Mouse (Mus musculus) layer of hippocampus, adult 8-10 months (tissue): ENCODE measurements around the gene Arid3a. TPM values are rescaled to one million over a fixed set of nuclear protein-coding genes. Genes with fewer than 3 reads are reported as not detected.
A peak's percentile ranks its signal among the peaks of the same experiment; 100 is the strongest.

ENCODE experiments used
- DNase-seq, 2 experiments: peaks; one replicate each; pipeline ENCODE4 v3.0.0; 2022; ENCODE audit warnings: low spot score in 2 of 2
- total RNA-seq, 4 experiments: library from RNA; stranded (reverse); gene quantifications; 2 replicates each; pipeline ENCODE4 v1.2.4; 2022

The Arid3a gene
- total RNA-seq, 4 experiments from 2014 or later, result 6.6 to 11.8 (median 7.5) TPM

GRCm38 (mm10) chr10:79974087-79974486 lies 47.2 kb downstream of the Arid3a start:
- DNase-seq, result no peak

- DNase-seq, result no peak
Measured at GRCm38 (mm10) chr10:79974668-79975067, 47.8 kb downstream of the Arid3a start.

GRCm38 (mm10) chr10:79976071-79976721 lies 49.4 kb downstream of the Arid3a start:
- no peak for DNase-seq

GRCm38 (mm10) chr10:79976722-79977107 lies 49.9 kb downstream of the Arid3a start:
- DNase-seq, result no peak

GRCm38 (mm10) chr10:79977324-79977723 lies 50.5 kb downstream of the Arid3a start:
- no peak for DNase-seq

GRCm38 (mm10) chr10:79978061-79978460 lies 51.2 kb downstream of the Arid3a start:
- DNase-seq, result no peak

- DNase-seq, result no peak
Measured at GRCm38 (mm10) chr10:79979401-79980155, 52.7 kb downstream of the Arid3a start.

GRCm38 (mm10) chr10:79983205-79983604 lies 56.4 kb downstream of the Arid3a start:
- no peak for DNase-seq

GRCm38 (mm10) chr10:79983670-79984069 lies 56.8 kb downstream of the Arid3a start:
- peak; percentile 65 to 67 for DNase-seq

GRCm38 (mm10) chr10:79984195-79984816 lies 57.5 kb downstream of the Arid3a start, which contains the start of gene Tmem259:
TSS of gene Tmem259 (minus strand) at chr10:79984330.
- peak; percentile 69 to 80 for DNase-seq

- peak; percentile 97 to 98 for DNase-seq
Measured at GRCm38 (mm10) chr10:79984871-79985270, 58.0 kb downstream of the Arid3a start.

GRCm38 (mm10) chr10:79985334-79986231 lies 58.7 kb downstream of the Arid3a start:
- peak; percentile 69 to 70 for DNase-seq

GRCm38 (mm10) chr10:79986232-79986878 lies 59.5 kb downstream of the Arid3a start:
- DNase-seq, result no peak

- DNase-seq, result peak; percentile 56 to 88
Measured at GRCm38 (mm10) chr10:79986963-79987362, 60.1 kb downstream of the Arid3a start.

GRCm38 (mm10) chr10:79987771-79988505 lies 61.1 kb downstream of the Arid3a start:
- no peak for DNase-seq

- DNase-seq, result no peak
Measured at GRCm38 (mm10) chr10:79988506-79989271, 61.8 kb downstream of the Arid3a start, which contains the start of gene Cnn2. TSS of gene Cnn2 (plus strand) at chr10:79988584.

- no peak for DNase-seq
Measured at GRCm38 (mm10) chr10:79989272-79989786, 62.5 kb downstream of the Arid3a start.

- DNase-seq, result no peak
Measured at GRCm38 (mm10) chr10:79989870-79990269, 63.0 kb downstream of the Arid3a start.

GRCm38 (mm10) chr10:79991099-79991498 lies 64.3 kb downstream of the Arid3a start:
- DNase-seq, result no peak
